Mouse (Mus musculus): ENCODE measurements at regions not wholly inside any gene's neighbourhood (a gene's known extent, or its start where the extent isn't known, plus 50 kb on each side); places are given as distances from the start of the nearest gene placed in this dataset.

GRCm38 (mm10) chr14:58907359-58907758 is 235.3 kb downstream of the 1700129C05Rik start:
- no peak overlapping the region for H3K9ac ChIP-seq
- WGBS (ENCODE audit: insufficient replicate concordance), result 73% methylated on average over 3 of the region's 3 CpGs
- H3K4me2 ChIP-seq, result no peak overlapping the region
- no peaks in the 10 kb centered on the region for H3K36me3 ChIP-seq
- DNase-seq (no peak), ATAC-seq (ENCODE audit: low read depth) (no peak)
- H3K4me3 ChIP-seq (replicated peaks), result no peak overlapping the region
- no peak overlapping the region for H3K27ac ChIP-seq
- no peaks in the 10 kb centered on the region for H3K4me1 ChIP-seq (replicated peaks)
- H3K27me3 ChIP-seq, result no peaks in the 10 kb centered on the region
- H3K9me3 ChIP-seq (replicated peaks), result no peaks in the 10 kb centered on the region

DNA sequence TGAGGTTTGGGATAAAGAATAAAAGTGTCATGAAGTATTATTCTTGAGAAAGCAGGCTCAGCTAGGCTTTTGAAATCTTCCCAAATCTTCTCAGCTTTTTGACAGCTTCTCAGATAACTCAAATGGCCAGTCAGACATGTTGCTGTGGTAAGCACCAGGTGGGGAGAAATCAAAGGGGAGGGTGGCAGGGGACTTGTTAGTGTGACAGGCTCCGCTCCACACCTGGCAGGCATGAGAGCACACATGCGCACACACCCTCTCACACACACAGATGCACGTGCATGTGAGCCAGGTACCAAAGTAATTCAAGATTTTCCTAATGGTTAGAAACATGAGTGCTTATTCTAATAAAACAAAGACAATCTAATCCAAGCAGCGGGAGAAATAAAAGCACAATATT is 236.1 kb downstream of the 1700129C05Rik start:
- ATAC-seq (ENCODE audit: low read depth), result no peak
- WGBS (ENCODE audit: insufficient replicate concordance), result 69% methylated on average over 4 of the region's 4 CpGs
- H3K4me3 ChIP-seq (replicated peaks), result no peak overlapping the region
- no peaks in the 10 kb centered on the region for H3K27me3 ChIP-seq
- no peak overlapping the region for H3K9ac ChIP-seq
- no peak overlapping the region for H3K4me2 ChIP-seq
- H3K9me3 ChIP-seq (replicated peaks), result no peaks in the 10 kb centered on the region
- DNase-seq, result no peak
- H3K27ac ChIP-seq, result no peak overlapping the region
- no peaks in the 10 kb centered on the region for H3K4me1 ChIP-seq (replicated peaks)
- H3K36me3 ChIP-seq, result no peaks in the 10 kb centered on the region

DNA sequence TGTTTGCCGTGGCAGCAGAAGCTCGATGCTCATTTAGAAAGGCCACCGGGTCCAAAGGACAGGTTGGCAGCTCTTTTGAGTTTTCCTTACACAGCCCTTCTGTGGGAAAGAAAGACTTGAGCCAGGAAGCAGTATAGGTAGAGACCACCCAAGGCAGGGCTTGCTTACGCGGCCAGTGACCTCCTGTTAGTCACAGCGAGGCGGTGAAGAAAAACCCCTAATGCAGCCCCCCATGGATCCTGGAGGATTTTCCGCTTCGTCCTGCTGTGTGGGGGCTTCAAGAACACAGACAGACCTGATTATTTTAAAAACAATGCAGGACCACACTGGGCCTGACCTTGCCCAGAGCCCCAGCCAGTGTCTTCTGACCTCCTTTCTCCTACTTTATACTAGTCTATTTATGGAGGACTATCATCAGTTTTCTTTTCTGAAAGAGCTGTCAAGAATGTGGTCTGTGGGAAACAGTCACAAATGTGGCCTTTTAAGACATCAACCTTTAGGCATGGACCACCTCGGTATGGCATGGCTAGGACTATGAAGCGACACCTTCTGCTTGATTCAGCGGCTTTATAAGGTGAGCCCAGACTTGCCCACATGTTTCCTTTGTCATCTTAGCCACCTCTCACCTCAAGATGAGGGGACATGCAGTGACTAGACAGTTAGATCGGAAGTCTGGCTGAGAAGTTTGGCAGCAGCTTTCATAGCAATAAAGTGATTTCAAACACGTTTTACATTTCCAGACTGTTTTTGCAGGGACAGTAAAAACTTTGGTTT is 274.3 kb downstream of the 1700129C05Rik start:
- Histone ChIP-seq H3K4me3 (replicated peaks) (no peak overlapping the region), H3K9me3 (replicated peaks) (no peaks in the 10 kb centered on the region), H3K36me3 (no peaks in the 10 kb centered on the region), H3K4me2 (no peak overlapping the region), H3K27me3 (no peaks in the 10 kb centered on the region), H3K9ac (no peak overlapping the region), H3K4me1 (replicated peaks) (no peaks in the 10 kb centered on the region), H3K27ac (no peak overlapping the region)
- 68% methylated on average over 14 of the region's 14 CpGs for WGBS (ENCODE audit: insufficient replicate concordance)
- DNase-seq, result no peak
- no peak for ATAC-seq (ENCODE audit: low read depth)

GRCm38 (mm10) chr14:58867396-58868107 is 275.1 kb downstream of the 1700129C05Rik start:
- WGBS (ENCODE audit: insufficient replicate concordance), result 57% methylated on average over 13 of the region's 13 CpGs
- Histone ChIP-seq H3K36me3 (no peaks in the 10 kb centered on the region), H3K27ac (no peak overlapping the region), H3K9me3 (replicated peaks) (no peaks in the 10 kb centered on the region), H3K27me3 (no peaks in the 10 kb centered on the region), H3K9ac (no peak overlapping the region), H3K4me2 (no peak overlapping the region), H3K4me1 (replicated peaks) (no peaks in the 10 kb centered on the region), H3K4me3 (replicated peaks) (no peak overlapping the region)
- ATAC-seq (ENCODE audit: low read depth), result no peak
- no peak for DNase-seq

GRCm38 (mm10) chr14:58854871-58855270 is 287.8 kb downstream of the 1700129C05Rik start:
- Histone ChIP-seq H3K4me3 (replicated peaks) (no peak overlapping the region), H3K27me3 (no peaks in the 10 kb centered on the region), H3K36me3 (no peaks in the 10 kb centered on the region), H3K9ac (no peak overlapping the region), H3K27ac (no peak overlapping the region), H3K9me3 (replicated peaks) (no peaks in the 10 kb centered on the region), H3K4me1 (replicated peaks) (no peaks in the 10 kb centered on the region), H3K4me2 (no peak overlapping the region)
- no peak for ATAC-seq (ENCODE audit: low read depth)
- WGBS (ENCODE audit: insufficient replicate concordance), result 49% methylated on average over 4 of the region's 4 CpGs
- no peak for DNase-seq

DNA sequence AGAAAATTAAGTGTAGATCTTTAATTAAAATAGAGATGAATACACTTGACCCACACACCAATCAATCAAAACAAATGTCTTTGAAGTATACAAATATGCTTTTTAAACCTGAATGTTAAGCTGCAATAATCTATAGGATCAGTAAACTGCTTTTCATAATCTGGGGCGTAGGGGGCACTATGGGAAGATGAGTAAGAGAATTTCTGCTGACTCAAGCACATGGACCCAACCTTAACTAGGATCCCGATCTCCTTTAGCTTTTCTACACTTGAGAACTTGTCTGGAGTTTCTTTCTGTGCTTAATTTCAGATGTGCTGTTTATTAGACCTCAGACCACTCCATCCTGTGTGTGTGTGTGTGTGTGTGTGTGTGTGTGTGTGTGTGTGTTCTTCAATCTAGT is 298.1 kb downstream of the 1700129C05Rik start:
- Histone ChIP-seq H3K4me1 (replicated peaks) (no peaks in the 10 kb centered on the region), H3K9me3 (replicated peaks) (no peaks in the 10 kb centered on the region), H3K9ac (no peak overlapping the region), H3K27me3 (no peaks in the 10 kb centered on the region), H3K4me2 (no peak overlapping the region), H3K27ac (no peak overlapping the region), H3K36me3 (no peaks in the 10 kb centered on the region), H3K4me3 (replicated peaks) (no peak overlapping the region)
- 53% methylated on average over 2 of the region's 2 CpGs for WGBS (ENCODE audit: insufficient replicate concordance)
- ATAC-seq (ENCODE audit: low read depth) (no peak), DNase-seq (no peak)

DNA sequence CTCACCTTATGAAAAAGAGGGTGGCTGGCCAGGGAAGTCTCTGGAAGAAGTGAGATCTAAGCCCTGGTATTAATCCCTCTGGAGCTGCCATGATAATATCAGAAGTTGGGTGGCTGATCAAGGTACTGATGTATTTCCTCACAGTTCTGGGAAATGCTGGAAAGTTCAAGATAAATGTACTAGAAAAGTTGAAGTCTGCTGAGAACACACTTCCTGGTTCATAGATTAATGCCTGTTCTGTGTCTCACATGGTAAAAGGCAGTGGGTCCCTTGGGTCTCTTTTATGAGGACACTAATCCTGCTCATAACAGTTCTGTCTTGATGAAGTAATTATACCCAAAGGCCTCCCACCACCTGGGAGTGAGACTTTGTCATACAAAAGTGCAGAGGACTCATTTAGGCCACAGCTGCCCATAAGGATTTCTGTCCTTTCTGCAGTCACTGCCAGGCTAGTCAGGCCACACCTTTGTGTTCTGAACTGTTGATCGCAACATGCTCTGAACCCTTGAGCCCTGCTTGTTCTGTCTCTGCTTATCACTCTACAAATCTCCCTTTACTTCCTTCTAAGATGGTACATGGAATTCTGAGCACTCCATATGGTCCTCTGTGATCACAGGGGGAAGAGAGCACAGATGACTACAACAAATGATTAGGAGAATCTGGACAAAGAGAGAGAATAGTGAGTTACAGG is 300.4 kb downstream of the 1700129C05Rik start:
- H3K36me3 ChIP-seq, result no peaks in the 10 kb centered on the region
- H3K4me3 ChIP-seq (replicated peaks), result no peak overlapping the region
- no peak for DNase-seq
- 74% methylated on average over 1 of the region's 1 CpGs for WGBS (ENCODE audit: insufficient replicate concordance)
- no peak for ATAC-seq (ENCODE audit: low read depth)
- no peaks in the 10 kb centered on the region for H3K9me3 ChIP-seq (replicated peaks)
- H3K4me2 ChIP-seq, result no peak overlapping the region
- no peaks in the 10 kb centered on the region for H3K4me1 ChIP-seq (replicated peaks)
- H3K27ac ChIP-seq, result no peak overlapping the region
- H3K9ac ChIP-seq, result no peak overlapping the region
- H3K27me3 ChIP-seq, result no peaks in the 10 kb centered on the region

DNA sequence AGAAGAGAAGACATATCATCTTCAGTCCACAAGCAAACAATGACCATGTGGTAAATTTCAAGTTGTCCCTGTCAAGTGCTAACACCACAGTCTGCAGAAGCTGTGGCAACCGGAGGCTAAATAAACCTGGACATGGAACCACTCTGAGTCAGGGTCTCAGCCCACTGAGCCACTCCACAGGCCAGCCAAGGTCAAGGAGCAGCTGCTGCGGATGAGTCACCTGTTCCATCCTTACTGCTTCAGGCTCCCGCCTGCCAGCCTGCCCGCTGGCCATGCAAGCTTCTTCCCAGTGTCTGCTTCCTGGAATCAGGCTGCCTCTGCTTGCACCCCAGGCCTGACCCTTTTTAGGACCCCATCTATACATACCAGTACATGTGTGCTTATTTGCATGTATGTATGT is 319.8 kb downstream of the 1700129C05Rik start:
- H3K4me1 ChIP-seq (replicated peaks), result no peaks in the 10 kb centered on the region
- no peaks in the 10 kb centered on the region for H3K27me3 ChIP-seq
- DNase-seq, result no peak
- 59% methylated on average over 4 of the region's 4 CpGs for WGBS (ENCODE audit: insufficient replicate concordance)
- no peak overlapping the region for H3K4me2 ChIP-seq
- ATAC-seq (ENCODE audit: low read depth), result no peak
- H3K9ac ChIP-seq, result no peak overlapping the region
- no peak overlapping the region for H3K4me3 ChIP-seq (replicated peaks)
- no peaks in the 10 kb centered on the region for H3K36me3 ChIP-seq
- no peaks in the 10 kb centered on the region for H3K9me3 ChIP-seq (replicated peaks)
- H3K27ac ChIP-seq, result no peak overlapping the region

GRCm38 (mm10) chr14:58817961-58818504 is 324.7 kb downstream of the 1700129C05Rik start:
- Histone ChIP-seq H3K9ac (no peak overlapping the region), H3K27me3 (no peaks in the 10 kb centered on the region), H3K36me3 (no peaks in the 10 kb centered on the region), H3K27ac (no peak overlapping the region), H3K4me1 (replicated peaks) (no peaks in the 10 kb centered on the region), H3K4me2 (no peak overlapping the region), H3K4me3 (replicated peaks) (no peak overlapping the region), H3K9me3 (replicated peaks) (no peaks in the 10 kb centered on the region)
- WGBS (ENCODE audit: insufficient replicate concordance), result 44% methylated on average over 10 of the region's 10 CpGs
- ATAC-seq (ENCODE audit: low read depth), result no peak
- DNase-seq, result no peak

DNA sequence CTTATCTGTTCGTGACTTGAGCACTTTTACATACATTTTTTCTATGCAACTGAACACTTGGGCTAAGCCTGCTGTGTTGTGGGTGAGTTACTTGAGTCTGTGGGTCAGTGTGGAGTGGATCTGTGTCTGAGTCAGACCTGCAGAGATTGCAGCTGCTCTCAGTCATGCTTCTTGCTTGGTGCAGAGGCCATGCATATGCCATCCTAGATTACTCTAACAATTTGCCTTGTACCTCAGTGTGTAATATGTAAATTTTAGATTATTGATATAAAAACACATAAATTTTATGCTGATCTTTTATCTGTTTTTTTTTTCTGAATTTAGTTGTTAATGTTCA is 326.2 kb downstream of the 1700129C05Rik start:
- H3K4me2 ChIP-seq, result no peak overlapping the region
- no peaks in the 10 kb centered on the region for H3K27me3 ChIP-seq
- no peaks in the 10 kb centered on the region for H3K4me1 ChIP-seq (replicated peaks)
- WGBS (ENCODE audit: insufficient replicate concordance), result 36% methylated on average over 1 of the region's 1 CpGs
- DNase-seq (no peak), ATAC-seq (ENCODE audit: low read depth) (no peak)
- H3K9ac ChIP-seq, result no peak overlapping the region
- H3K36me3 ChIP-seq, result no peaks in the 10 kb centered on the region
- no peaks in the 10 kb centered on the region for H3K9me3 ChIP-seq (replicated peaks)
- H3K27ac ChIP-seq, result no peak overlapping the region
- H3K4me3 ChIP-seq (replicated peaks), result no peak overlapping the region

DNA sequence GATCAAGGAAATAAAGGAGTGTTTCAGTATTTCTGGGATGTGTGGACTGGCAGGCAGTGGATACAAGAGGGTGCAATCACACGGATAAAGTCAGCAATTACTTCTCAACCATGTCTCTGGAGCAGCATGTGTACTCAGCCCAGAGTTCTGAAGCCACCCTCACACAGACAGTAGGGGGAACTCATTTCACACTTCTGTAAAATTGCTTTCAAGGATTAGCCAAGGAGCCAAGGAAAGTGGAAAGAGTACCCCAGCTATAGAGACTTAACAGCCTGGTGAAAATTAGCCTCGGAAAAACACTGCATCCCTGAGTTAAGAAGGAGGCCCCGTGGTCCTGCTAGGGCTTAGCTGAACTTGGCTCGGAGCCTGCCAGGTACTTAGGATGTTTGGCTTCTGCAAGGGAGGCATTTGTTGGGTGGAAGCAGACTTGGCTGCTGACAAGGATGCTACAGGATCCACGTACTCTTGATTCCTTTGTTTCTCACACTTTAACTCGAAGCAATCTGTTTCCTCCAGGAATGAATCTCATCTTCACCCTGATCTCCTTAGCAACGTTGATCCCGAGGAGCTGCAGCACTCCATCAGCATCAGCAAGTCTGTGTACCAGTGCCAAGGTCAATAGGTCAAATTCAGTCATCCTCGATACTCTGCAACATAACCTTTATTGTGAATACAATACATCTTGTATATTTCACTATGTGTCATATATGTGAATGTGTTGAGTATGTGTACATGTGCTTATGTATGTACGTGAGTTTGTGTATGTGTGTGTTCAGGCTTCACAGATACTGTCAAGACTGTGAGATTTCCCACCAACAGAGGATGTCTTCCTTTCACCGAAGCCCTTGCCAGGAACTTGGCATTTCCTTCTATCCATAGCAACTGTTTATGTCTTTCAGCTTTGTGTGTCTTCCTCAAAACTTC is 326.8 kb downstream of the 1700129C05Rik start:
- DNase-seq, result no peak
- no peaks in the 10 kb centered on the region for H3K9me3 ChIP-seq (replicated peaks)
- H3K4me2 ChIP-seq, result no peak overlapping the region
- no peak overlapping the region for H3K9ac ChIP-seq
- ATAC-seq (ENCODE audit: low read depth), result no peak
- H3K36me3 ChIP-seq, result no peaks in the 10 kb centered on the region
- no peaks in the 10 kb centered on the region for H3K27me3 ChIP-seq
- H3K4me1 ChIP-seq (replicated peaks), result no peaks in the 10 kb centered on the region
- no peak overlapping the region for H3K4me3 ChIP-seq (replicated peaks)
- 47% methylated on average over 11 of the region's 11 CpGs for WGBS (ENCODE audit: insufficient replicate concordance)
- no peak overlapping the region for H3K27ac ChIP-seq

All from liver, embryonic 13.5 days (tissue).